Mouse (Mus musculus) MEL (cell line): ENCODE results near the gene Mob3b. TPM values are rescaled to one million over a fixed set of nuclear protein-coding genes. Genes with fewer than 3 reads are reported as not detected.
"Not testable (repeated sequence)": the region's sequence is repeated elsewhere in the genome, so short reads cannot be mapped to it uniquely, and the experiment has no call there.

Source experiments
- DNase-seq: peaks from one replicate; pipeline ENCODE4 v3.0.0; 2011; ENCODE audit warnings: low read depth, low spot score
- H3K27ac ChIP-seq: 2 replicates; pipeline ENCODE4 v1.5.1; 2012; ENCODE audit warnings: low read depth, mild to moderate bottlenecking, control low read depth, low read length, moderate library complexity; ENCODE audit not compliant: control insufficient read depth
- H3K27me3 ChIP-seq, 2 experiments: fragments of 150-350 bp in 1 of 2; sonication (generic) in 1 of 2; 2 replicates each; pipeline ENCODE4 v1.6.1; 2012; ENCODE audit warnings: low read length in 2 of 2, mild to moderate bottlenecking in 2 of 2, improper control_type of control experiment in 1 of 2, moderate library complexity in 1 of 2; ENCODE audit not compliant: insufficient read depth in 2 of 2, control insufficient read depth in 1 of 2
- H3K36me3 ChIP-seq, 2 experiments: 2 replicates each; pipeline ENCODE4 v1.6.1; 2012 to 2014; ENCODE audit warnings: low read length in 2 of 2, improper control_type of control experiment in 1 of 2, inconsistent platforms in 1 of 2, mild to moderate bottlenecking in 1 of 2; ENCODE audit not compliant: insufficient read depth in 2 of 2, control insufficient read depth in 1 of 2
- H3K4me1 ChIP-seq, 2 experiments: fragments of 150-350 bp in 1 of 2; sonication (generic) in 1 of 2; 2 replicates each; pipeline ENCODE4 v1.6.1; 2012; ENCODE audit warnings: low read length in 2 of 2, improper control_type of control experiment in 1 of 2, mild to moderate bottlenecking in 1 of 2; ENCODE audit not compliant: insufficient read depth in 2 of 2, control insufficient read depth in 1 of 2
- H3K4me3 ChIP-seq, 2 experiments: fragments of 150-350 bp in 1 of 2; sonication (generic) in 1 of 2; 2 replicates each; pipeline ENCODE4 v1.5.1; 2012; ENCODE audit warnings: low read depth in 2 of 2, low read length in 2 of 2, mild to moderate bottlenecking in 2 of 2, moderate library complexity in 2 of 2, control low read depth in 1 of 2, improper control_type of control experiment in 1 of 2; ENCODE audit not compliant: control insufficient read depth in 1 of 2, insufficient read depth in 1 of 2
- H3K79me2 ChIP-seq: 2 replicates; pipeline ENCODE4 v1.6.1; 2012; ENCODE audit warnings: mild to moderate bottlenecking, low read length, moderate library complexity; ENCODE audit not compliant: control insufficient read depth, poor library complexity, insufficient read depth
- H3K9ac ChIP-seq: 2 replicates; pipeline ENCODE4 v1.6.1; 2012; ENCODE audit warnings: low read depth, mild to moderate bottlenecking, control low read depth, low read length, moderate library complexity; ENCODE audit not compliant: control insufficient read depth, poor library complexity, severe bottlenecking
- H3K9me3 ChIP-seq: fragments of 150-350 bp; sonication (generic); replicated peaks from 2 replicates; pipeline ENCODE4 v1.6.1; 2012; ENCODE audit warnings: mild to moderate bottlenecking, low read length, improper control_type of control experiment, moderate library complexity; ENCODE audit not compliant: insufficient read depth
- CTCF ChIP-seq, 3 experiments: IDR thresholded peaks in 2 of 3; conservative IDR thresholded peaks in 1 of 3; 2 replicates each; pipeline ENCODE4 v1.5.1; 2011 to 2012; ENCODE audit warnings: low read length in 3 of 3, low read depth in 2 of 3, mild to moderate bottlenecking in 2 of 3, improper control_type of control experiment in 1 of 3, inconsistent platforms in 1 of 3, mixed read lengths in 1 of 3, moderate library complexity in 1 of 3; ENCODE audit not compliant: control insufficient read depth in 1 of 3, insufficient read depth in 1 of 3, poor library complexity in 1 of 3, severe bottlenecking in 1 of 3
- EP300 ChIP-seq, 2 experiments: IDR thresholded peaks; 2 replicates each; pipeline ENCODE4 v1.6.1; 2011; ENCODE audit warnings: improper control_type of control experiment in 2 of 2, low read length in 2 of 2, low read depth in 1 of 2, mild to moderate bottlenecking in 1 of 2
- ETS1 ChIP-seq: IDR thresholded peaks from 2 replicates; pipeline ENCODE4 v1.6.1; 2012; ENCODE audit warnings: low read depth, mild to moderate bottlenecking, inconsistent platforms, low read length, improper control_type of control experiment, moderate library complexity
- GATA1 ChIP-seq: IDR thresholded peaks from 2 replicates; pipeline ENCODE4 v1.6.1; 2011; ENCODE audit warnings: low read depth, low read length, improper control_type of control experiment
- HCFC1 ChIP-seq: IDR thresholded peaks from 2 replicates; pipeline ENCODE4 v1.6.1; 2012; ENCODE audit warnings: low read depth, mild to moderate bottlenecking, inconsistent platforms, low read length, improper control_type of control experiment, moderate library complexity
- JUND ChIP-seq: IDR thresholded peaks from 2 replicates; pipeline ENCODE4 v1.6.1; 2011; ENCODE audit warnings: low read depth, mild to moderate bottlenecking, improper control_type of control experiment, low read length
- MAFK ChIP-seq: IDR thresholded peaks from 2 replicates; pipeline ENCODE4 v1.6.1; 2011; ENCODE audit warnings: low read depth, mild to moderate bottlenecking, low read length, improper control_type of control experiment, borderline replicate concordance
- MYC ChIP-seq: IDR thresholded peaks from 2 replicates; pipeline ENCODE4 v1.6.1; 2011; ENCODE audit warnings: low read depth, mild to moderate bottlenecking, low read length, improper control_type of control experiment, moderate library complexity
- NELFE ChIP-seq: IDR thresholded peaks from 2 replicates; pipeline ENCODE4 v1.6.1; 2011; ENCODE audit warnings: low read depth, low read length, improper control_type of control experiment
- NRF1 ChIP-seq: IDR thresholded peaks from 2 replicates; pipeline ENCODE4 v1.6.1; 2014; ENCODE audit warnings: low read depth, mild to moderate bottlenecking, inconsistent platforms, low read length, improper control_type of control experiment, moderate library complexity; ENCODE audit not compliant: poor library complexity, insufficient read depth, severe bottlenecking
- RAD21 ChIP-seq: IDR thresholded peaks from 2 replicates; pipeline ENCODE4 v1.6.1; 2011; ENCODE audit warnings: mild to moderate bottlenecking, low read depth, low read length, improper control_type of control experiment
- RCOR1 ChIP-seq: IDR thresholded peaks from 2 replicates; pipeline ENCODE4 v1.6.1; 2012; ENCODE audit warnings: low read depth, mild to moderate bottlenecking, inconsistent platforms, low read length, improper control_type of control experiment
- SIN3A ChIP-seq: IDR thresholded peaks from 2 replicates; pipeline ENCODE4 v1.6.1; 2012; ENCODE audit warnings: low read length, improper control_type of control experiment, inconsistent platforms
- SMC3 ChIP-seq: IDR thresholded peaks from 2 replicates; pipeline ENCODE4 v1.6.1; 2011; ENCODE audit warnings: low read depth, low read length, improper control_type of control experiment
- ZC3H11A ChIP-seq: IDR thresholded peaks from 2 replicates; pipeline ENCODE4 v1.6.1; 2012; ENCODE audit warnings: low read depth, mild to moderate bottlenecking, inconsistent platforms, low read length, improper control_type of control experiment
- ZKSCAN1 ChIP-seq: IDR thresholded peaks from 2 replicates; pipeline ENCODE4 v1.6.1; 2012; ENCODE audit warnings: low read depth, mild to moderate bottlenecking, inconsistent platforms, low read length, improper control_type of control experiment, moderate library complexity
- ZMIZ1 ChIP-seq: IDR thresholded peaks from 2 replicates; pipeline ENCODE4 v1.6.1; 2012; ENCODE audit warnings: low read depth, mild to moderate bottlenecking, inconsistent platforms, low read length, improper control_type of control experiment, moderate library complexity
- ZNF384 ChIP-seq: IDR thresholded peaks from 2 replicates; pipeline ENCODE4 v1.6.1; 2012; ENCODE audit warnings: low read depth, mild to moderate bottlenecking, inconsistent platforms, low read length, improper control_type of control experiment
- polyA plus RNA-seq, 2 experiments: library from polyadenylated mRNA; stranded (reverse) in 1 of 2; unstranded in 1 of 2; fragments of >175 nt in 1 of 2; fragments of >200 nt in 1 of 2; gene quantifications; 2 replicates each; pipeline versions ENCODE4 v1.2.1 to v1.2.4; 2012; ENCODE audit warnings: low replicate concordance in 2 of 2, low read depth in 1 of 2; ENCODE audit not compliant: insufficient read length in 2 of 2, insufficient read depth in 1 of 2, missing spikeins in 1 of 2
- total RNA-seq: library from RNA; depleted of rRNA; stranded (reverse); fragments of 300-350 nt; gene quantifications from 2 replicates; pipeline ENCODE4 v1.2.3, GENCODE M21; 2012

Gene Mob3b
- total and polyA plus RNA-seq, 3 experiments, result 3.8 to 4.2 TPM; not detected in 1

GRCm38 (mm10) chr4:34906151-34906550 lies 251.1 kb downstream of the Mob3b start:
- Histone ChIP-seq H3K9ac (no peak overlapping the region), H3K27me3 (peaks cover 0 to 2% of the 10 kb centered on the region in 2 experiments; a peak in 3 of 4 replicates), H3K9me3 (no peaks in the 10 kb centered on the region), H3K36me3 (no peaks in the 10 kb centered on the region), H3K79me2 (no peaks in the 10 kb centered on the region)
- no peak for DNase-seq
- no peak for TF ChIP-seq ZKSCAN1
- TF ChIP-seq ZMIZ1, result no peak
- no peak for TF ChIP-seq SIN3A
- no peak for TF ChIP-seq RCOR1
- no peak for TF ChIP-seq NELFE
- no peak for TF ChIP-seq NRF1
- TF ChIP-seq ETS1, result no peak
- no peak for TF ChIP-seq MAFK
- no peak for TF ChIP-seq HCFC1
- TF ChIP-seq, all 39 proteins: peak for 0
- Histone ChIP-seq H3K27ac (no peak overlapping the region), H3K4me1 (no peaks in the 10 kb centered on the region), H3K4me3 (no peak overlapping the region)

DNA sequence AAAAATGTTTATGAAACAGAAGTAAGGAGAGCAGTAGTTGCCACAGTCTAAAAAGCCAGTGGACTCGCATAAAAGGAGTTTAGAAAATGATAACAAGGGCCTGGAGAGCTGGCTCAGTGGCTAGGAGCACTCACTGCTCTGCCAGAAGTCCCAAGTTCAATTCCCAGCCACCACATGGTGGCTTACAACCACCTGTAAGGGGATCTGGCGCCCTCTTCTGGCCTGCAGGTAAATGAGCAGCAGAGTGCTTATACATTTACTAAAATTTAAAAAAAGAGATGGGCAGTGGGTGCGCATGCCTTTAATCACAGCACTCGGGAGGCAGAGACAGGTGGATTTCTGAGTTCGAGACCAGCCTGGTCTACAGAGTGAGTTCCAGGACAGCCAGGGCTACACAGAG lies 251.9 kb downstream of the Mob3b start:
- no peak overlapping the region for H3K27ac ChIP-seq
- no peaks in the 10 kb centered on the region for H3K9me3 ChIP-seq
- no peaks in the 10 kb centered on the region for H3K4me1 ChIP-seq
- TF ChIP-seq CTCF (IDR thresholded peaks at IDR 0.05 in 2 of 3, conservative IDR thresholded peaks at IDR 0.05 in 1 of 3; ENCODE audit: control insufficient read depth in 1 of 3, insufficient read depth in 1 of 3, low read depth in 2 of 3, low read length in 3 of 3, poor library complexity in 1 of 3, severe bottlenecking in 1 of 3) (peak; percentile 68 to 80 (median 79)), EP300 (IDR thresholded peaks at IDR 0.05; ENCODE audit: low read depth in 1 of 2, low read length in 2 of 2) (no peak), ZNF384 (peak; percentile 55; the same call in 1 of the 2 replicates), ZC3H11A (peak; percentile 79), MYC (peak; percentile 64; the same call in 1 of the 2 replicates), RAD21 (peak; percentile 79), GATA1 (no peak), SMC3 (peak; percentile 68), JUND (0 out of 2 replicates have a peak, but pooled peaks have one; percentile 14)
- TF ChIP-seq, all 39 proteins: peak for 7
- Histone ChIP-seq H3K9ac (no peak overlapping the region), H3K4me3 (no peak overlapping the region), H3K36me3 (no peaks in the 10 kb centered on the region), H3K27me3 (peaks cover 0 to 2% of the 10 kb centered on the region in 2 experiments; a peak in 3 of 4 replicates), H3K79me2 (no peaks in the 10 kb centered on the region)
- peak; percentile 83 for DNase-seq

GRCm38 (mm10) chr4:34901582-34901981 lies 255.7 kb downstream of the Mob3b start:
- not testable (repeated sequence) for H3K79me2 ChIP-seq, H3K4me1 ChIP-seq, H3K27ac ChIP-seq, H3K4me3 ChIP-seq, H3K27me3 ChIP-seq, H3K36me3 ChIP-seq, DNase-seq, H3K9me3 ChIP-seq, H3K9ac ChIP-seq
